Mouse (Mus musculus) cerebellum, adult 9-10 months (tissue): ENCODE measurements at regions not wholly inside any gene's neighbourhood (a gene's known extent, or its start where the extent isn't known, plus 50 kb on each side); places are given as distances from the start of the nearest gene placed in this dataset.

ENCODE experiments used
- DNase-seq: peaks from one replicate; pipeline ENCODE4 v3.0.0; 2022

GRCm38 (mm10) chr10:100922976-100923375, 332.7 kb downstream of the 1700017N19Rik start:
- DNase-seq: no peak

GRCm38 (mm10) chr10:100927086-100927485, 336.8 kb downstream of the 1700017N19Rik start:
- no peak for DNase-seq

GRCm38 (mm10) chr10:100931739-100932138, 341.5 kb downstream of the 1700017N19Rik start:
- no peak for DNase-seq

- DNase-seq: no peak
These were observed 368.1 kb downstream of the 1700017N19Rik start for GRCm38 (mm10) chr10:100958371-100958770.

GRCm38 (mm10) chr10:101003469-101003868, 413.2 kb downstream of the 1700017N19Rik start:
- DNase-seq: no peak

- DNase-seq: no peak
These were observed 414.4 kb downstream of the 1700017N19Rik start for GRCm38 (mm10) chr10:101004687-101005086.

- DNase-seq: no peak
These were observed 425.1 kb downstream of the 1700017N19Rik start for GRCm38 (mm10) chr10:101015416-101015815.

GRCm38 (mm10) chr10:101038630-101039029, 448.3 kb downstream of the 1700017N19Rik start:
- DNase-seq: no peak

GRCm38 (mm10) chr10:101039034-101039433, 448.8 kb downstream of the 1700017N19Rik start:
- no peak for DNase-seq
